Mouse (Mus musculus) limb, embryonic 14.5 days (tissue): ENCODE data around the gene Zbtb16. TPM values are rescaled to one million over a fixed set of nuclear protein-coding genes. Genes with fewer than 3 reads are reported as not detected.

Experiments
- ATAC-seq: fragments of 200-750 bp; cut with Nextera tagmentation; 2 replicates; pipeline ENCODE4 v1.8.0; 2017; ENCODE audit warnings: low read depth, moderate number of reproducible peaks, moderate TSS enrichment; ENCODE audit not compliant: low FRiP score
- DNase-seq: peaks from one replicate; pipeline ENCODE4 v3.0.0-alpha.2; 2015; ENCODE audit warnings: low spot score
- H3K27ac ChIP-seq: fragments of 300-500 bp; sonication (generic); replicated peaks from 2 replicates; pipeline ENCODE4 v1.5.1; 2014; ENCODE audit warnings: low read depth, mild to moderate bottlenecking, low read length, moderate library complexity, mixed read lengths
- H3K27me3 ChIP-seq: fragments of 300-500 bp; sonication (generic); 2 replicates; pipeline ENCODE4 v1.6.1; 2014; ENCODE audit warnings: low read length, mixed read lengths; ENCODE audit not compliant: control insufficient read depth, insufficient read depth
- H3K36me3 ChIP-seq: fragments of 300-500 bp; sonication (generic); 2 replicates; pipeline ENCODE4 v1.6.1; 2014; ENCODE audit warnings: mild to moderate bottlenecking, low read length, moderate library complexity, mixed read lengths; ENCODE audit not compliant: control insufficient read depth, insufficient read depth
- H3K4me1 ChIP-seq: fragments of 300-500 bp; sonication (generic); 2 replicates; pipeline ENCODE4 v1.6.1; 2014; ENCODE audit warnings: antibody characterized with exemption, low read length, mixed read lengths; ENCODE audit not compliant: control insufficient read depth, insufficient read depth
- H3K4me2 ChIP-seq: fragments of 300-500 bp; sonication (generic); replicated peaks from 2 replicates; pipeline ENCODE4 v1.6.1; 2014; ENCODE audit warnings: low read depth, mild to moderate bottlenecking, low read length, moderate library complexity; ENCODE audit not compliant: severe bottlenecking
- H3K4me3 ChIP-seq: fragments of 300-500 bp; sonication (generic); replicated peaks from 2 replicates; pipeline ENCODE4 v1.5.1; 2014; ENCODE audit warnings: low read length
- H3K9ac ChIP-seq: fragments of 300-500 bp; sonication (generic); 2 replicates; pipeline ENCODE4 v1.6.1; 2014; ENCODE audit warnings: mild to moderate bottlenecking, low read depth, low read length, moderate library complexity; ENCODE audit not compliant: severe bottlenecking
- H3K9me3 ChIP-seq: fragments of 300-500 bp; sonication (generic); 2 replicates; pipeline ENCODE4 v1.6.1; 2016; ENCODE audit warnings: low read length; ENCODE audit not compliant: control insufficient read depth
- POLR2A ChIP-seq: fragments of 200-500 bp; IDR thresholded peaks from 2 replicates; pipeline ENCODE4 v1.8.0; 2012; ENCODE audit warnings: inconsistent platforms, mild to moderate bottlenecking, moderate library complexity, borderline replicate concordance; ENCODE audit not compliant: insufficient read depth, insufficient read length; ENCODE audit errors: extremely low read depth
- WGBS: fragments of 180-500 bp; shearing (Covaris S2); extraction: QIAGEN DNeasy Blood & Tissue Kit; methylation state at CpG from one replicate; pipeline ENCODE4 v1.1.7; 2014; 5-methylcytosine and 5-hydroxymethylcytosine counted together
- polyA plus RNA-seq, 2 experiments: library from polyadenylated mRNA; depleted of rRNA in 1 of 2; stranded (reverse) in 1 of 2; unstranded in 1 of 2; fragments of >200 nt; fragmentation: Nextera tagmentation in 1 of 2; extraction: Ambion mirVana in 1 of 2; gene quantifications; 2 replicates each; pipeline versions ENCODE4 v1.2.1 to v1.2.3; 2012 to 2014

Gene Zbtb16
- polyA plus RNA-seq, 2 experiments: 0.91 to 1.9 TPM

- no peaks in the 10 kb centered on the region for H3K9me3 ChIP-seq
- H3K36me3 ChIP-seq: no peaks in the 10 kb centered on the region
- TF ChIP-seq POLR2A: no peak
- DNase-seq (peak; percentile 23), ATAC-seq (no peak)
- WGBS: 43% methylated on average over 5 of the region's 5 CpGs
- no peak overlapping the region for H3K4me3 ChIP-seq
- no peak overlapping the region for H3K9ac ChIP-seq
- H3K27me3 ChIP-seq: no peaks in the 10 kb centered on the region
- no peak overlapping the region for H3K4me2 ChIP-seq
- H3K27ac ChIP-seq: no peak overlapping the region
- peaks cover 32% of the 10 kb centered on the region for H3K4me1 ChIP-seq
Observed at GRCm38 (mm10) chr9:48764311-48764710, 71.7 kb downstream of the Zbtb16 start.

- Histone ChIP-seq H3K4me1 (peaks cover 47% of the 10 kb centered on the region), H3K9ac (no peak overlapping the region), H3K4me2 (no peak overlapping the region), H3K4me3 (no peak overlapping the region), H3K27me3 (no peaks in the 10 kb centered on the region), H3K36me3 (no peaks in the 10 kb centered on the region), H3K27ac (no peak overlapping the region), H3K9me3 (no peaks in the 10 kb centered on the region)
- DNase-seq (peak; percentile 32), ATAC-seq (no peak)
- TF ChIP-seq POLR2A: no peak
- WGBS: 70% methylated on average over 14 of the region's 14 CpGs
Observed at GRCm38 (mm10) chr9:48761732-48762637, 74.0 kb downstream of the Zbtb16 start.

GRCm38 (mm10) chr9:48761175-48761556, 74.9 kb downstream of the Zbtb16 start:
- Histone ChIP-seq H3K4me2 (0 out of 2 replicates have a peak overlapping the region, but pooled peaks have one; percentile 17), H3K4me1 (peaks cover 49% of the 10 kb centered on the region), H3K27me3 (no peaks in the 10 kb centered on the region), H3K9ac (no peak overlapping the region), H3K4me3 (no peak overlapping the region), H3K36me3 (no peaks in the 10 kb centered on the region), H3K9me3 (no peaks in the 10 kb centered on the region), H3K27ac (no peak overlapping the region)
- peak; percentile 32 for DNase-seq
- no peak for ATAC-seq
- TF ChIP-seq POLR2A: no peak
- 52% methylated on average over 8 of the region's 8 CpGs for WGBS

GRCm38 (mm10) chr9:48760449-48761174, 75.4 kb downstream of the Zbtb16 start:
- Histone ChIP-seq H3K4me1 (peaks cover 50% of the 10 kb centered on the region), H3K27ac (peak overlapping the region; percentile 55; the same call in 1 of the 2 replicates), H3K9ac (no peak overlapping the region), H3K27me3 (no peaks in the 10 kb centered on the region), H3K4me3 (no peak overlapping the region), H3K9me3 (no peaks in the 10 kb centered on the region), H3K4me2 (0 out of 2 replicates have a peak overlapping the region, but pooled peaks have one; percentile 17), H3K36me3 (no peaks in the 10 kb centered on the region)
- TF ChIP-seq POLR2A: no peak
- 22% methylated on average over 13 of the region's 13 CpGs for WGBS
- ATAC-seq (peak; percentile 84), DNase-seq (peak; percentile 95)

GRCm38 (mm10) chr9:48759098-48759497, 76.9 kb downstream of the Zbtb16 start:
- no peak for TF ChIP-seq POLR2A
- Histone ChIP-seq H3K27me3 (no peaks in the 10 kb centered on the region), H3K4me1 (peaks cover 42% of the 10 kb centered on the region), H3K4me2 (no peak overlapping the region), H3K4me3 (no peak overlapping the region), H3K27ac (no peak overlapping the region), H3K9ac (no peak overlapping the region), H3K9me3 (no peaks in the 10 kb centered on the region), H3K36me3 (no peaks in the 10 kb centered on the region)
- WGBS: 91% methylated on average over 4 of the region's 4 CpGs
- ATAC-seq: no peak
- DNase-seq: no peak
